Mouse (Mus musculus): Measurements from ENCODE around the gene Tex52.

Tex52 gene

GRCm38 (mm10) chr6:128375192-128375591 is at the start of gene Tex52, which contains the start of gene Gm44596:
Tex52 (plus strand) TSS chr6:128375456.
Gm44596 (plus strand) TSS chr6:128375503.
- no peak for DNase-seq (ENCODE audit: low spot score)

- peak; percentile 85 for DNase-seq (ENCODE audit: low spot score)
Measured at GRCm38 (mm10) chr6:128334397-128335124, 40.7 kb upstream of the Tex52 start.

GRCm38 (mm10) chr6:128337467-128337866 is 37.8 kb upstream of the Tex52 start:
- DNase-seq (ENCODE audit: low spot score) = no peak

GRCm38 (mm10) chr6:128338876-128339275 is 36.4 kb upstream of the Tex52 start:
- DNase-seq (ENCODE audit: low spot score) = no peak

- no peak for DNase-seq (ENCODE audit: low spot score)
Measured at GRCm38 (mm10) chr6:128341956-128342723, 33.1 kb upstream of the Tex52 start.

GRCm38 (mm10) chr6:128345623-128346022 is 29.6 kb upstream of the Tex52 start:
- no peak for DNase-seq (ENCODE audit: low spot score)

GRCm38 (mm10) chr6:128346782-128347181 is 28.5 kb upstream of the Tex52 start:
- no peak for DNase-seq (ENCODE audit: low spot score)

GRCm38 (mm10) chr6:128349711-128350110 is 25.5 kb upstream of the Tex52 start:
- no peak for DNase-seq (ENCODE audit: low spot score)

- DNase-seq (ENCODE audit: low spot score) = no peak
Measured at GRCm38 (mm10) chr6:128354140-128354539, 21.1 kb upstream of the Tex52 start.

GRCm38 (mm10) chr6:128355201-128355681 is 20.0 kb upstream of the Tex52 start:
- peak; percentile 20 for DNase-seq (ENCODE audit: low spot score)

- DNase-seq (ENCODE audit: low spot score) = peak; percentile 96
Measured at GRCm38 (mm10) chr6:128355726-128356416, 19.4 kb upstream of the Tex52 start, which contains the start of gene Tulp3. Tulp3 (minus strand) TSS chr6:128355851.

- DNase-seq (ENCODE audit: low spot score) = peak; percentile 54
Measured at GRCm38 (mm10) chr6:128358999-128359398, 16.3 kb upstream of the Tex52 start.

- DNase-seq (ENCODE audit: low spot score) = no peak
Measured at GRCm38 (mm10) chr6:128361901-128362300, 13.4 kb upstream of the Tex52 start.

- peak; percentile 87 for DNase-seq (ENCODE audit: low spot score)
Measured at GRCm38 (mm10) chr6:128362381-128363006, 12.8 kb upstream of the Tex52 start, which contains the start of the genes Rhno1 and Foxm1. Rhno1 (minus strand) TSS chr6:128362911. Foxm1 (plus strand) TSS chr6:128362967.

GRCm38 (mm10) chr6:128363007-128363825 is 12.0 kb upstream of the Tex52 start:
- no peak for DNase-seq (ENCODE audit: low spot score)

- no peak for DNase-seq (ENCODE audit: low spot score)
Measured at GRCm38 (mm10) chr6:128364721-128365120, 10.5 kb upstream of the Tex52 start.

GRCm38 (mm10) chr6:128366466-128366865 is 8.8 kb upstream of the Tex52 start:
- no peak for DNase-seq (ENCODE audit: low spot score)

- DNase-seq (ENCODE audit: low spot score) = no peak
Measured at GRCm38 (mm10) chr6:128370040-128370439, 5.2 kb upstream of the Tex52 start.

GRCm38 (mm10) chr6:128376371-128377085 is 1.3 kb downstream of the Tex52 start:
- peak; percentile 45 for DNase-seq (ENCODE audit: low spot score)

GRCm38 (mm10) chr6:128379636-128380035 is 4.4 kb downstream of the Tex52 start:
- DNase-seq (ENCODE audit: low spot score) = no peak
